Mouse (Mus musculus) T-helper 2 cell (primary cell): ENCODE results near the gene Resf1.
"Not testable (repeated sequence)": the region's sequence is repeated elsewhere in the genome, so short reads cannot be mapped to it uniquely, and the experiment has no call there.

ENCODE experiments used
- in situ Hi-C: fragments of 300-600 bp; cut with MboI, MseI; formaldehyde crosslinking; loops from one replicate; pipeline ENCODE4 v1.15.1; 2025; ENCODE audit warnings: high pct_unique_total_duplicates

The Resf1 gene

DNA sequence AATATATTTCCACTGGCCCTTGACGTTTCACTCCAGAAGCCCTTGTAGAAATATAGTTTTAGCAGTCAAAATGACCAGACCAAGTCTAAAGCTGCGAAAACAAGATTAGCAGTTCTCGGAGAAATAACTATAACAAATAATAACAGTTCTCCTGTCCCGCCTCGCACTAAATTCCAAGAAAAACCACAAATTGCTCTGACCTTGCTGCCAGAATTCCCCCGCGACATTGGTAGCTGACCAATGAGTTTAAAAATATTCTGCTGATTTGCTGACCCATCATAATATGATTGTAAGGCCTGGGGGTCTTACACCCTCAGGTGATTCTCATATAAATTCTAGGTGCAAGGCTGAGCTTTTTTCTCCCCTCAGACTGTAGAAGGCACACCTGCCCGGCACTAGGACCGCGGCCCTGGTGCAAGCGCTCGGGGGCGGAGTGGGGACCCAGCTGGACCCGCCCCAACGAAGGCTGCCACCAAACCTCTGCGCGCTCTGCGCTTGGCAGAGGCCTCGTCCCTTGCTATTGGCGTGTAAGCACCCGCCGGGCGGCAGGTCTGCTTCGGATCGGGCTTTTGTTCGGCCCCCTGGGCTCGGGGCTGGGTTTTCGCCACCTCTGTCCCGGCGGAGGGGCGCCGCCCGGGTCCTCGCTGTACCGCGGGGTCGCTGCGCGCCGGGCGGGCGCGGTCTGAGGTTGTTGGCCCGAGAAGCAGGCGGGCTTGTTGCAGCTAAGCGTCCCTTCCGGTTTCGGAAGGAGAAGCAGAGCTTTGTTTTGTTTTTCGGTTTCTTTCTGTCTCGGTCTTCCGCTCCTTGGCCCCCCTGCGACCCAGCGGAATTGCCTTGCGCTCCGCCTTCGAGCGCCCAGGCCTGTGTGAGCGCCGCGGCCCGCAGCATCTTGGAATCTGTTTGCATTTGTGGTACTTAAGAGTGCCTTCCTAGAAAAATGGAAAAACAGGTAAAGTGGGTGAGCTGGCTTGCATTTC lies at the start of gene Resf1:
TSS of gene Resf1 (plus strand) at position 459 of the 977 bp plus-strand sequence.
- in situ Hi-C loops = loop anchor here (10.0 kb wide), 1 partner anchor 114 kb away; no protein-coding TSS in a partner anchor

GRCm38 (mm10) chr6:149260801-149261239 lies 48.4 kb upstream of the Resf1 start:
- in situ Hi-C loops = no loop called here

- in situ Hi-C loops = no loop called here
Observed at GRCm38 (mm10) chr6:149267951-149268350, 41.3 kb upstream of the Resf1 start.

DNA sequence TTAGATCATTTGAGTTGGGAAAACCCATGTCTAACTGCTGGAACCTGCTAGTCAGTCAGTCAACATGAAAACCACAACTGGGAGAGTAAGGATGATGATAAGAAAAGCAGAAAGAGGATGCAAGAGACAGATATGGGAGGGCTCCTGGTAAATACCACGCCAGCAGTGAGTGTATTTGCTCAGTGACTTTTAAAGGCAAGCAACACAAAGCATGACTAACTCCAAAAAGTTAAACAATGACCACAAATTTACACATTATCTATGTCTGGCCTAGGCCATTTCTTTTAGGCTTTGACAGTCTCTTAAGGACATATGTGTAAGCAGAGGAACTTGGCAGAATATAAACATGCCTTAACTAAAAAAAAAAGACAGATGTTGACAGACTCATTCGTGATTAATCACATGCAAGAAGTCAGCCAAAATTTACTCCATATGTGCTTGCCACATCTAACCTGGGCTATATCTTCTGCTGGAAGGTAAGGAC lies 30.9 kb upstream of the Resf1 start:
- in situ Hi-C loops = no loop called here

DNA sequence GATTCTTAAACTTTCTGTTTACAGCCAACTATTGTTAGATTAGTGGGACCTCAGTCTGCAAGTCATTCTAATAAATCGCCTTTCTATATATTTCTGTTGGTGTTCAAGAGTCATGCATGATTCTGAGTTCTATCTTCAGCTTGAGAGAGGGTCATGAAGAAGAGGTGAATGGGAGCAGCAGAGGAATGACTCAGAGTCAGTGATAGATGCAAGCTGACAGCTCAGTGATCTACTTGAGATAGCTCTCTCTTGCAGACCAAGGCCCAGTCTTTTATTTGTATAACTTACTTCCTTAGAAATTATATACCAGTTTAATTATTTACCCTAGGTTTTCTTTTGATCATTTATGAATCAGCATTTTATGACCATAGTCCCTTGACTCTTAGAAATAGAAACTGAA lies 30.3 kb upstream of the Resf1 start:
- in situ Hi-C loops = no loop called here

DNA sequence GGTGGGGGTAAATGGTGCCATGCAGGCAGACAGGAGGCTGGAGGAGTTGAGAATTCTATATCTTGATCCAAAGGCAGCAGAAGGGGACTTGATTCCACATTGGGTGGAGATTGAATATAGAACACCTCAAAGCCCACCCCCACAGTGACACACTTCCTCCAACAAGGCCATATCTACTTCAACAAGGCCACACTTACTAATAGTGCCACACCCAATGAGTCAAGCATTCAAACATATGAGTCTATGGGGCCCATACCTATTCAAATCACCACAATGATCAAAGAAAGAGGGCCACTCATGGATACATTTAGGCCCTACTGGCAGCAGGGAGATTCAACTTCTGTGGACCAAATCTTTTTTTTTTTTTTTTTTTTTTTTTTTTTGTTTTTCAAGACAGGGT lies 28.7 kb upstream of the Resf1 start:
- in situ Hi-C loops = no loop called here

DNA sequence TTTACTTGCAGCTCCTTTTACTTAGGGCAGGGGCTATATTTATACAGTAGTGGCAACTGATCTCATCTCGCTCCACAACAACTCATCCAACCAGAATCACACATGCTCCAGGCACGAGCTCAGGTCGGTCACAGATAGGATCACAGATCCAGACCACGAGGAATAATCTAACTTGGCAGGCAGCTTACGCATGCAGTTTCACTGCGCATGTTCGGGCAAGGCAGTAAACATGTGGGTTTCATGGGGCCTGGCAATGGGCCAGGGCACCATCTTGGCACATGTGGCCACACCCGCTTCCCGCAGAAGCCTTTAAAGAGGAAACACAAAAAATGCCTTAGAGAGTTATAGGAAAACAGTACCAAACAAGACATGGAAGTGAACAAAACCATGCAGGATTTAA lies 21.0 kb upstream of the Resf1 start:
- in situ Hi-C loops = not testable (repeated sequence)

GRCm38 (mm10) chr6:149303231-149303630 lies 6.0 kb upstream of the Resf1 start:
- in situ Hi-C loops = loop anchor here (10.0 kb wide), 1 partner anchor 108 kb away; no protein-coding TSS in a partner anchor

GRCm38 (mm10) chr6:149307092-149307491 lies 2.1 kb upstream of the Resf1 start:
- in situ Hi-C loops = loop anchor here (10.0 kb wide), 1 partner anchor 112 kb away; no protein-coding TSS in a partner anchor

- in situ Hi-C loops = loop anchor here (10.0 kb wide), 1 partner anchor 113 kb away; no protein-coding TSS in a partner anchor
Observed at GRCm38 (mm10) chr6:149307801-149308200, 1.4 kb upstream of the Resf1 start.

- in situ Hi-C loops = no loop called here
Observed at GRCm38 (mm10) chr6:149310226-149310625, 1.0 kb downstream of the Resf1 start.

GRCm38 (mm10) chr6:149311044-149311443 lies 1.8 kb downstream of the Resf1 start:
- in situ Hi-C loops = no loop called here

DNA sequence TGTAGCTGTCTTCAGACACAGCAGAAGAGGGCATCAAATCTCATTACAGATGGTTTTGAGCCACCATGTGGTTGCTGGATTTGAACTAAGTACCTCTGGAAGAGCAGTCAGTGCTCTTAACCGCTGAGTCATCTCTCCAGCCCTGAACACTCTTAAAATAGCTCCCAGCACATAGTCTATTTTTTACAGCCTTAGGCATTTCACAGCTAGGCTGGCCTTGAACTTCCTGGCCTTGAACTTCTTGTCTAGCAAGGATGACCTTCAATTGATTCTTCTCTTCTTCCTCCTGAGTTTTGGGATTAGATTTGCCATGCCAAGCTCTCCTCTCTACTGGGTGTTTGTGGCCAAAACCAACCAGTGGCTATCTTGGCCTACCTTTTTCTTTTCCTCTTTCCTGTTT lies 2.6 kb downstream of the Resf1 start:
- in situ Hi-C loops = no loop called here

- in situ Hi-C loops = no loop called here
Observed at GRCm38 (mm10) chr6:149312221-149312620, 3.0 kb downstream of the Resf1 start.

DNA sequence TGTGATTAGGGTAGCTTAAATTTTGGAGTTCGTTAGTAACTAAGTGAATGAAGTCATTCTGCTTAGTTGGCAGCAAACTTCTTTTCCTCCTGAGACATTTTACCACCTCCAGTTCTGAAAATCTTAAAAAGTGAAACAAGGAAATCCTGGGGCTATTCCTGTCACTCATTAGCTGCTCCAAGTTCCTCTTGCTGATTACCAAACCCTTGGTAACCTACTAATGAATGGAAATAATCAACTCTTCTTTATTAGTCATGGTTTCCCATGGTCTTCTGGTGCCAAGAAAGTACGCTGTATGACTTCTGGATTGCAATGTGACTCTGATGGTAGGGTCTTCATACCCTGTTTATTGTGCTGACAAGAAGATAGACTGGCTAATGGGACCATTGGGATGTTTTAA lies 5.7 kb downstream of the Resf1 start:
- in situ Hi-C loops = no loop called here

DNA sequence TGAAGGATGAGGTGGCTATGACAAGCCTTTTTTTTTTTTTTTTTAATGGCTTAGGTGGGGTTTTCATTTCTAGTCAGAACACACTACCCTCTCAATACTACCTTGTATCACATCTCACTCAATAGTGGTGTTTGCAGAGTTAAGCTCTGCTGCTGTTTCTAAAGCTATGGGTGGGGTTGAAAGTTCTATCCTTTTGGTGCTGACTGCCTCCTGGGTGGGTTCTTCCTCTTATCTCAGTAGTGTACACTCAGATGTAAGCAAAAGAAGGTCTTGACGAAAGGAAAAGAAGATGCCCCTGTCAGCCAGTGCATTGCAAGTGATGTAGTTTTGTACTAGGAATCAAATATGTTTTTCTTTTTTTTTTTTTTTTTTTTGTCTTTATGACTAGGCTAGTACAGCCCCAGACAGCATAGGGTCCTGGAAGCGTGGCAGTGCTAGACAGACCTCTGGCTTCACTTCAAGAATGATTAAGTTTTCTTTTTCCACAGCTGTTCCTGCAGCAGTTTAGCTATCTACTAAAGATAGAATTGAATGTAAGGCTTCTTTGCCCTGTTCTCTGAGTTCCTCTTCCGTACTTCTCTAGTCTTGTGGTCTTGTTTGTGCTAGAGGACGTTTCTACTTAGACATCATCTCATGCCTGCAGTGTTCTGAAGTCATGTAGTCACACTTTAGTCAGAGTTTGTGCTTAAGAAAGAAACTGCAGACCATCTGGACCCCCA lies 14.5 kb downstream of the Resf1 start:
- in situ Hi-C loops = no loop called here

- in situ Hi-C loops = no loop called here
Observed at GRCm38 (mm10) chr6:149324242-149324633, 15.0 kb downstream of the Resf1 start.

DNA sequence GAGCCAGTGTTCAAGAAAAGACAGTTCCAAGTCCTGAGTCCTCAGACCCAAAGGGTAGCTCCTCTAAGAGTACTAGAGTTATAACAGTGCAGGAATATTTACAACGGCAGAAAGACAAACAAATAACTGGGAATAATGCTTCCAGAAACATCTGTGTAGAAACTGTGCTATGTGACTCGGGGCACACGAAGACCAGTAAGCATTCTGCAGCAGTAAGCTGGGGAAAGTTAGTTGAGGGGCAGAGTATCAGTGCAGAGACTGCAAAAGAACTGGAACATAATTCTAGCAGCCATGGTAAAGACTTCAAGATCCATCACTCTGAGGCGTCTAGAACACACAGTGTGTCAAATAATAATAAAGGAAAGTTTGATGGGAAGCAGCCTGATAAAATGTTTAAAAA lies 19.9 kb downstream of the Resf1 start:
- in situ Hi-C loops = no loop called here

GRCm38 (mm10) chr6:149330332-149330731 lies 21.1 kb downstream of the Resf1 start:
- in situ Hi-C loops = no loop called here

GRCm38 (mm10) chr6:149333036-149333435 lies 23.8 kb downstream of the Resf1 start:
- in situ Hi-C loops = no loop called here

GRCm38 (mm10) chr6:149337990-149338389 lies 28.8 kb downstream of the Resf1 start:
- in situ Hi-C loops = no loop called here

- in situ Hi-C loops = no loop called here
Observed at GRCm38 (mm10) chr6:149338622-149339021, 29.4 kb downstream of the Resf1 start.
